Comparison of ENCODE assay signal across 7 mouse cellular contexts in genomic region chr9:32519101-32520051, GRCm38 (mm10). TPM values are rescaled to one million over a fixed set of nuclear protein-coding genes. Genes with fewer than 3 reads are reported as not detected.
DNase-seq lines count a peak whose midpoint lies in the region; ATAC-seq lines count a peak whose summit lies in the region.

No protein-coding gene starts in this region.

- no peak overlapping the region for H3K4me3 ChIP-seq in stomach, embryonic 14.5 days (ENCODE audit: low read depth, low read length)

- no peaks in the 10 kb centered on the region for H3K9me3 ChIP-seq in stomach, embryonic 14.5 days (ENCODE audit: control insufficient read depth, low read depth, low read length)

- 48% methylated on average over 22 of the region's 22 CpGs for WGBS in stomach, embryonic 14.5 days

- H3K27me3 ChIP-seq in stomach, embryonic 14.5 days (ENCODE audit: control insufficient read depth, insufficient read depth, low read length) = no peaks in the 10 kb centered on the region

- peak; percentile 63 for DNase-seq in lung, postnatal 10 days
- DNase-seq in lung, postnatal 36 days = no peak
- peak; percentile 49 for DNase-seq in kidney, postnatal 10 days
- DNase-seq in layer of hippocampus, adult 9-11 months = no peak
- no peak for DNase-seq in cerebellum, postnatal 14 days

- peaks cover 17% of the 10 kb centered on the region for H3K4me1 ChIP-seq in stomach, embryonic 14.5 days (ENCODE audit: control insufficient read depth, insufficient read depth, low read length)

- peak; percentile 30; the same call in 1 of the 2 replicates for ATAC-seq in erythroid progenitor cell, adult 5-6 weeks (replicated peaks; ENCODE audit: low FRiP score, poor library complexity, severe bottlenecking)
- ATAC-seq in stomach, embryonic 14.5 days (ENCODE audit: insufficient number of reproducible peaks, insufficient read depth, low FRiP score, low read depth) = no peak; the same call in 1 of the 2 replicates

- H3K36me3 ChIP-seq in stomach, embryonic 14.5 days (ENCODE audit: control insufficient read depth, insufficient read depth, low read length) = no peaks in the 10 kb centered on the region

- H3K4me2 ChIP-seq in stomach, embryonic 14.5 days (replicated peaks; ENCODE audit: low read depth, low read length) = peak overlapping the region; percentile 11; the same call in 1 of the 2 replicates

- H3K27ac ChIP-seq in stomach, embryonic 14.5 days (ENCODE audit: low read length) = peak overlapping the region; percentile 70

- H3K9ac ChIP-seq in stomach, embryonic 14.5 days (replicated peaks; ENCODE audit: low read depth, low read length) = no peak overlapping the region

RNA-seq across cellular contexts. Expression of gene Fli1, which starts 23.3 kb away (rescaled TPM):
- 26.7 and 27.2 TPM in 2 replicates for total RNA-seq in erythroid progenitor cell, adult 5-6 weeks (2015; ENCODE audit: low replicate concordance)
- total RNA-seq in erythroid progenitor cell, adult 5-6 weeks (2017; ENCODE audit: low replicate concordance) = 13.4 and 16.0 TPM in 2 replicates
- polyA plus RNA-seq in stomach, embryonic 14.5 days (2014; fragmentation: Nextera tagmentation; extraction: Ambion mirVana) = 11.4 and 11.6 TPM in 2 replicates

Comparison
In these comparisons a context has a peak if more than half of its experiments do, and no peak if none do; other contexts are left out.
1. DNase-seq: peak in lung, postnatal 10 days (single experiment) and kidney, postnatal 10 days (single experiment); none in lung, postnatal 36 days (single experiment), layer of hippocampus, adult 9-11 months (single experiment) and cerebellum, postnatal 14 days (0 of 2).